Mouse (Mus musculus) embryonic facial prominence, embryonic 14.5 days (tissue): ENCODE results near the gene Cd164. TPM values are rescaled to one million over a fixed set of nuclear protein-coding genes. Genes with fewer than 3 reads are reported as not detected.

Source experiments
- ATAC-seq: fragments of 200-750 bp; cut with Nextera tagmentation; 2 replicates; pipeline ENCODE4 v1.8.0; 2017; ENCODE audit warnings: low read depth, moderate number of reproducible peaks, moderate TSS enrichment
- DNase-seq: peaks from one replicate; pipeline ENCODE4 v3.0.0-alpha.2; 2015; ENCODE audit warnings: low spot score
- H3K27ac ChIP-seq: fragments of 300-500 bp; sonication (generic); replicated peaks from 2 replicates; pipeline ENCODE4 v1.5.1; 2014; ENCODE audit warnings: low read depth, mild to moderate bottlenecking, low read length, moderate library complexity
- H3K27me3 ChIP-seq: fragments of 300-500 bp; sonication (generic); replicated peaks from 2 replicates; pipeline ENCODE4 v1.6.1; 2014; ENCODE audit warnings: low read length; ENCODE audit not compliant: control insufficient read depth, insufficient read depth
- H3K36me3 ChIP-seq: fragments of 300-500 bp; sonication (generic); 2 replicates; pipeline ENCODE4 v1.6.1; 2014; ENCODE audit warnings: low read length, mixed read lengths; ENCODE audit not compliant: control insufficient read depth, insufficient read depth
- H3K4me1 ChIP-seq: fragments of 300-500 bp; sonication (generic); 2 replicates; pipeline ENCODE4 v1.6.1; 2014; ENCODE audit warnings: antibody characterized with exemption, low read length; ENCODE audit not compliant: control insufficient read depth, insufficient read depth
- H3K4me2 ChIP-seq: fragments of 300-500 bp; sonication (generic); 2 replicates; pipeline ENCODE4 v1.6.1; 2014; ENCODE audit warnings: low read depth, mild to moderate bottlenecking, low read length, moderate library complexity, mixed read lengths
- H3K4me3 ChIP-seq: fragments of 300-500 bp; sonication (generic); 2 replicates; pipeline ENCODE4 v1.5.1; 2014; ENCODE audit warnings: low read depth, mild to moderate bottlenecking, low read length
- H3K9ac ChIP-seq: fragments of 300-500 bp; sonication (generic); 2 replicates; pipeline ENCODE4 v1.6.1; 2014; ENCODE audit warnings: low read depth, mild to moderate bottlenecking, low read length, moderate library complexity, mixed read lengths
- H3K9me3 ChIP-seq: fragments of 300-500 bp; sonication (generic); 2 replicates; pipeline ENCODE4 v1.6.1; 2016; ENCODE audit warnings: low read length; ENCODE audit not compliant: control insufficient read depth
- WGBS: fragments of 180-500 bp; shearing (Covaris S2); extraction: QIAGEN DNeasy Blood & Tissue Kit; methylation state at CpG from one replicate; pipeline ENCODE4 v1.1.7; 2014; 5-methylcytosine and 5-hydroxymethylcytosine counted together
- polyA plus RNA-seq: library from polyadenylated mRNA; unstranded; fragments of >200 nt; fragmentation: Nextera tagmentation; extraction: Ambion mirVana; gene quantifications from 2 replicates; pipeline ENCODE4 v1.2.1, GENCODE M21; 2014

The Cd164 gene
- polyA plus RNA-seq, 1 experiment from 2014 or later = 230 TPM

DNA sequence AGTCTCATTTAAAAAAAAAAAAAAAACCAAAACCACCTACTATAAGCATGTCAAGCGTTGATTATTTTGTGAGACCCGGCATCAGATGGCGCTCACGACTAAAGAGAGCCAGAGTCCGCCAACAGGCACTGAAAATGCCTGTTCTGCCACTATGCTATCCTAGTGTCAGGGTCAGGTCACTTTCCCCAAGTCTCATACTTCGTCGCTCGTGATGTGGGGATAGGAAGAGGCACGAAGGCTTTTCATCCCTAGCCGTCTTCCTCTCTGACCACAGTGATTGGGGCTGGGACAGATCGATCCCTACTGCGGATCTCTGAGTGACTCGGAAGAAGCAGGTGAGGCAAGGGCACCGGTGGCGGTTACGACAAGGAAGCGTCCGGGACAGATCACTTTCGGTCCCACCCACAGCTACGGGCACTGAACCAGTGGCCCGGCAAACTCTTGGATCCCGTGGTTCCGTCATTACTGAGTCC lies 670 bp upstream of the Cd164 start:
- WGBS = 0% methylated on average over 23 of the region's 23 CpGs
- DNase-seq = peak; percentile 93
- ATAC-seq = peak; percentile 56

DNA sequence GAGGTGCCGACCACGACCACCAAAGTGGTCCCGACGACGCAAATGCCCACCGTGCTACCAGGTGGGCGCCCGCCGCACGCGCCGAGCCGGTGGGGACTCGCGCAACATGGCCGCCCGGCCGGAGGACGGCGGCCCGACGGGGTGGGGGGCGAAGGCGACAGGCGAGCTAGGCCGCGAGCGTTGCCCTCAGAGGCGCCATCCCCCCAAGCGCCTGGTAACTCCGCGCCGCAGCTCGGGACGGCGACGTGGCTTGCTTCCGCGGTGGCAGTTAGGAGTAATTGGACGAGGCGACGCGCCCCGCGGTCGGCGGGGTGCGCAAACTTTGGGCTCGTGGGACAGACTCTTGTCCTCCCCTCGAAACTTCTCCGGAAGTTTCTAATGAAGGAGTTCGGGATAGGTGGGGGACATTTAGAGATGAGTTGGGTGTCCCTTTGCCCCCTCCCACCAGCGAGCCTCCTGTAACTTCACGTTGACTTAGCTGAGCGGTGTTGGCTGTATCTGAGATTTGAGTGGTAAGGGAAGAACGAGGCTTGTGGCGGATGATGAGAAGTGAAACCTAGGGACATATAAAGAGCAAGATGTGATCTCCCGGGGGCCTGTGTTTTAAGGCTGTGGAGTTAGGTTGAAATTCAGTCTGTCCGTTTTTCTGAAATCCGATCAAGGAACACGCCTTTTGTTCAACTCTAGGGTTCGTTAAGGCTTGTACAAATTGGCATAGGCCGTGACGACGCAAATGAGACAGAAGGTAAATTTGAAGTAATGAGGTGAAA lies 611 bp downstream of the Cd164 start:
- peaks cover 14% of the 10 kb centered on the region for H3K36me3 ChIP-seq
- peaks cover 22% of the 10 kb centered on the region for H3K4me1 ChIP-seq
- DNase-seq = peak; percentile 55
- peak; percentile 48 for ATAC-seq
- H3K27me3 ChIP-seq = no peaks in the 10 kb centered on the region
- H3K27ac ChIP-seq = peak overlapping the region; percentile 98
- peak overlapping the region; percentile 75 for H3K4me2 ChIP-seq
- H3K9ac ChIP-seq = peak overlapping the region; percentile 94
- H3K9me3 ChIP-seq = no peaks in the 10 kb centered on the region
- under 1% methylated on average over 39 of the region's 65 CpGs for WGBS
- H3K4me3 ChIP-seq = peak overlapping the region; percentile 98

More for the DNA sequence above, 670 bp upstream of the Cd164 start:
- H3K27me3 ChIP-seq = no peaks in the 10 kb centered on the region
- no peaks in the 10 kb centered on the region for H3K9me3 ChIP-seq
- peaks cover 2% of the 10 kb centered on the region for H3K36me3 ChIP-seq
- H3K4me3 ChIP-seq = peak overlapping the region; percentile 98
- H3K4me1 ChIP-seq = peaks cover 22% of the 10 kb centered on the region
- H3K9ac ChIP-seq = peak overlapping the region; percentile 94
- H3K27ac ChIP-seq = peak overlapping the region; percentile 98
- H3K4me2 ChIP-seq = peak overlapping the region; percentile 75

DNA sequence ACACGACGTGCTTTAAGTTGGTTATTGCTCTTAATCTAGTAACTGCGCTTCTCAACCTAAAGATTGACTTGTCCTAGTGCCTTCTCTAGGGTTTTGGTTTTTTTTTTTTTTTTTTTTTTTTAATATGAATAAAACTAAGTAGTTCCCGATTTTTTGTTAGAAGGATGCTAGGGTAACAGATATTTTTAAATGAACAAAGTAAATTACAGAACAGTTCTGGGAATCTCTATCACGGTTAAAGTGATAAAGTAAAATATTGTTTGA lies 1.1 kb downstream of the Cd164 start:
- 2% methylated on average over 5 of the region's 5 CpGs for WGBS
- ATAC-seq (no peak), DNase-seq (no peak)
- Histone ChIP-seq H3K9me3 (no peaks in the 10 kb centered on the region), H3K9ac (peak overlapping the region; percentile 94), H3K27ac (peak overlapping the region; percentile 98; the same call in 1 of the 2 replicates), H3K36me3 (peaks cover 16% of the 10 kb centered on the region), H3K4me1 (peaks cover 22% of the 10 kb centered on the region), H3K4me2 (peak overlapping the region; percentile 75), H3K4me3 (peak overlapping the region; percentile 98), H3K27me3 (no peaks in the 10 kb centered on the region)

DNA sequence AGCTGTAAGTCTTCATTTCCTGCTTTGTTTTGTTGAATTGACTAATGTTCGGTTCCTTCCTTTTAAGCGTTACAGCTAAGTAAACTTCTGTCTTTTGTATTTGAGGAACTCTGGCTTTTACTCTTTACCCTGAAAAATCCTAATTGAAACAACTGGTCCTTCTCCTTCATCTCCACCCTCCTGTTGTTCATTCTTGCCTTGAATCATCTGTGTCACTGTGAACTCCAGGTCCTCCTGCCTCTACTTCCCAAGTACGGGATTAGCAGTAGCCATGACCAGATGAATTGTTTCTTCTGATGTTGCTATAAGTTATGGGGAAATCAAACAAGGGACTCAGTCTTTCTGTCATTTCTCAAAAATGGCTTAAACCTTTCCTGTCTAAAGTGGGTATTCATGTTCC lies 4.2 kb downstream of the Cd164 start:
- H3K4me1 ChIP-seq = peaks cover 22% of the 10 kb centered on the region
- 73% methylated on average over 3 of the region's 3 CpGs for WGBS
- DNase-seq = no peak
- H3K9ac ChIP-seq = no peak overlapping the region
- no peak overlapping the region for H3K27ac ChIP-seq
- H3K4me3 ChIP-seq = no peak overlapping the region
- ATAC-seq = no peak
- H3K4me2 ChIP-seq = peak overlapping the region; percentile 75; the same call in 1 of the 2 replicates
- peaks cover 36% of the 10 kb centered on the region for H3K36me3 ChIP-seq
- no peaks in the 10 kb centered on the region for H3K27me3 ChIP-seq
- H3K9me3 ChIP-seq = no peaks in the 10 kb centered on the region

DNA sequence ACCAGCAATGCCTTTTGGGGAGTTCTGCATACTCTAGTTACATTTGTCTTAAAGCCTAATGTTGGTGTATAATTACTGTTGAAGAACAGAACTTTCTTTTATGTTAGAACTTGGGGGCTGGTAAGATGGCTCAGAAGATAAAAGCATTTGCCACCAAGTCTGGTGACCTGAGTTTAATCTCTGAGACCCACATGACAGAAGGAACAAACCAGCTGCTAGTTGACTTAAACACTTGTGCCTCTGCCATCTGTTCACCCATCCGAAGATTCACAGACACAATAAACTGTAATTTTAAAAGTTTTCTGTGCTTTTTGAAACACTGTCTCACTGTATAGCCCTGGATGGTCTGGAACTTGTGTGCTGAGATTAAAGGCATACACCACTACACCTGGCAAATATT lies 6.5 kb downstream of the Cd164 start:
- Histone ChIP-seq H3K27me3 (no peaks in the 10 kb centered on the region), H3K9ac (no peak overlapping the region), H3K4me2 (no peak overlapping the region), H3K36me3 (peaks cover 57% of the 10 kb centered on the region), H3K9me3 (no peaks in the 10 kb centered on the region), H3K27ac (no peak overlapping the region), H3K4me3 (no peak overlapping the region), H3K4me1 (peaks cover 22% of the 10 kb centered on the region)
- DNase-seq = peak; percentile 22
- 74% methylated on average over 1 of the region's 1 CpGs for WGBS
- ATAC-seq = no peak

DNA sequence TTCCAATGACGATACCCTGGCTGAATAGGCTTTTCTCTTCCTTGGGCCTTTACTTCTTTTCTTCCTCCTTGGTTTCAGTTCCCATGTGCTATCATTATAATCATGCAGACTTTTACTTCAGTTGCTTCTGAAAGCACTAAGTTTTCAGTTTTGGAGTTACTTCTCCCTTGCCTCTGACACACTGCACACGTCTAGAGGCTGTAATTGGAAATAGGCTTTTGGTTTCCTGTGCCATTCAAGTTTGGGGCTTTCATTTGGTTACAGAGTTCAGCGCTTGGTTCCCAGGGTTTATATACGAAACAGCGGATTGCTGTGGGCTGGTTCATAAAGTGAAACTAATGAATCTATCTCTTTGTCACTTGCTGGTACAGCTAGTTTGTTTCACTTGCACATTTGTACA lies 10.8 kb downstream of the Cd164 start:
- no peak for ATAC-seq
- WGBS = 90% methylated on average over 5 of the region's 5 CpGs

DNA sequence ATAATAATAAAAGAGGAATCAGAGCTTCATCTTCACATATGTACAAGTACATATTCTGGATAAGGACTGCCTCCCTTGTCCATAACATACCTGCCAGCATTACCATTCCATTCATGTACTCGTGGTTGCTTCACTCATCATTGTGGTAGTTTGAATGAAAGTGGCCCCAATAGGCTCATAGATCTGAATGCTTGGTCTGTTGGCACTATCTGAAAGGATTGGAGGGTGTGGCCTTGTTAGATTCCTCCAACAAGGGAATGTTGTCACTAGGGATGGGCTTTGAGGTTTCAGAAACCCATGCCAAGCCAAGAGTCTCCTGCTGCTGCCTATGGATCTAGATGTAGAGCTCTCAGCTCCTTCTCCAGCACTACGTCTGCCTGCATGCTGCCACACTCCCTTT lies 16.8 kb downstream of the Cd164 start:
- WGBS = 91% methylated on average over 2 of the region's 2 CpGs

More for the DNA sequence above, 10.8 kb downstream of the Cd164 start:
- Histone ChIP-seq H3K4me2 (no peak overlapping the region), H3K9me3 (no peaks in the 10 kb centered on the region), H3K4me3 (no peak overlapping the region), H3K9ac (no peak overlapping the region), H3K27me3 (no peaks in the 10 kb centered on the region), H3K36me3 (peaks cover 81% of the 10 kb centered on the region), H3K4me1 (no peaks in the 10 kb centered on the region), H3K27ac (no peak overlapping the region)
- DNase-seq = no peak

DNA sequence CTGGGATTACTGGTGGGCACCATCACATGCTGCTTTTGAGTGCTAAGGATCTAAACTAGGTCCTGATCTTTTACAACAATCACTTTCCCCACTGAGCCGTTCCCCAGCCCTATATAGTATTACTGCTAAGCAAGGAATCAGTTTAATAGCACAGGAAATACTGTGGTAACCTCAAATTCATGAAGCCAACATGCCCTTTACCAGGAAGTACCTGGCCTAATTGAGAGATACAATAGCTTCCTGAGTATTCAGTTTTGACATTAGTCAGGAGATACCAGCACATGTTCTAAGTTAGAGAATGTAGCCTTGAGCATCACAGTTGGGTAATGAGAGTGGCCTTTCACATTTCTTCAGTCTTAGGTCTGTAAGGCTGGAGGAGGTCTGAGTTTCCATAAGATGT lies 17.5 kb downstream of the Cd164 start:
- WGBS = 85% methylated on average over 1 of the region's 1 CpGs
- no peak overlapping the region for H3K4me2 ChIP-seq
- ATAC-seq (no peak), DNase-seq (no peak)
- no peak overlapping the region for H3K4me3 ChIP-seq
- H3K9me3 ChIP-seq = no peaks in the 10 kb centered on the region
- peaks cover 51% of the 10 kb centered on the region for H3K36me3 ChIP-seq
- no peak overlapping the region for H3K27ac ChIP-seq
- no peaks in the 10 kb centered on the region for H3K27me3 ChIP-seq
- H3K9ac ChIP-seq = no peak overlapping the region
- H3K4me1 ChIP-seq = no peaks in the 10 kb centered on the region

More for the DNA sequence above, 16.8 kb downstream of the Cd164 start:
- H3K9me3 ChIP-seq = no peaks in the 10 kb centered on the region
- no peak overlapping the region for H3K4me2 ChIP-seq
- no peak overlapping the region for H3K27ac ChIP-seq
- peaks cover 57% of the 10 kb centered on the region for H3K36me3 ChIP-seq
- no peaks in the 10 kb centered on the region for H3K27me3 ChIP-seq
- H3K9ac ChIP-seq = no peak overlapping the region
- ATAC-seq = no peak
- DNase-seq = no peak
- H3K4me3 ChIP-seq = no peak overlapping the region
- H3K4me1 ChIP-seq = no peaks in the 10 kb centered on the region
